Mouse (Mus musculus): Measurements from ENCODE around the gene Olfr1206.

DNA sequence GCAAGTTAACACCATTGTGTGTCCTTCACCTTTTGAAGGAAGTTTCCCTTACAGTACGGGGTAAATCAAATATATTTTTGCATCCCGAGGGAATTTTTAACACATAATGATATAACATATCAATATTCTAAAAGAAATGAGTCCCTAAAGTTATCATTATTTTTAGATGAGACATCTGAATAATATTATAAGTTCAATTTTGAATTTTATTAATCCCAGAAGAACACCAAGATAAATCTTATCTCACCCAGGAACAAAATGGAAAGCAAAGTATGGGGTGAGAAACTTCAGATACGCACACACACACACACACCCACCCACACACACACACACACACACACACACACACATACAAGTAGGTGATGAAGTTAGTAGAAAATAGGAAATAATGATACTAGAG, 52.0 kb downstream of the Olfr1206 start, which contains the start of gene Olfr1209:
- no peak for TF ChIP-seq CTCF (IDR thresholded peaks at IDR 0.05; ENCODE audit: low read depth)
- TF ChIP-seq EP300 (IDR thresholded peaks at IDR 0.05; ENCODE audit: low read depth), result no peak
